Mouse (Mus musculus) olfactory bulb, adult 2 months (tissue): Measurements from ENCODE around the gene Plcb2.

ENCODE experiments used
- CTCF ChIP-seq: fragments of 200-500 bp; IDR thresholded peaks from 2 replicates; pipeline ENCODE4 v1.5.1; 2012; ENCODE audit warnings: low read depth, mild to moderate bottlenecking, low read length, moderate library complexity; ENCODE audit not compliant: insufficient read depth
- POLR2A ChIP-seq: fragments of 200-500 bp; IDR thresholded peaks from 2 replicates; pipeline ENCODE4 v1.6.1; 2012; ENCODE audit warnings: mild to moderate bottlenecking, low read depth, low read length, moderate library complexity; ENCODE audit not compliant: insufficient read depth

- no peak for TF ChIP-seq POLR2A
- TF ChIP-seq CTCF: no peak
Measured at GRCm38 (mm10) chr2:118713631-118714030, 14.6 kb downstream of the Plcb2 start.
